Mouse (Mus musculus): Measurements from ENCODE around the gene Lta. TPM values are rescaled to one million over a fixed set of nuclear protein-coding genes. Genes with fewer than 3 reads are reported as not detected.

The Lta gene
- polyA plus RNA-seq, 1 experiment from 2014 or later, result not detected

GRCm38 (mm10) chr17:35172445-35173234, 32.5 kb downstream of the Lta start:
- 59% methylated on average over 11 of the region's 11 CpGs for WGBS (ENCODE audit: insufficient replicate concordance)
- no peak overlapping the region for H3K9ac ChIP-seq (ENCODE audit: low read depth, low read length)
- no peaks in the 10 kb centered on the region for H3K9me3 ChIP-seq (replicated peaks; ENCODE audit: control insufficient read depth, low read length)
- no peak overlapping the region for H3K27ac ChIP-seq (ENCODE audit: low read depth, low read length)
- H3K4me3 ChIP-seq (ENCODE audit: low read depth, low read length), result no peak overlapping the region
- 0 out of 2 replicates have a peak, but pooled peaks cover 3% of the 10 kb centered on the region for H3K27me3 ChIP-seq (ENCODE audit: control insufficient read depth, insufficient read depth, low read length)
- H3K4me1 ChIP-seq (ENCODE audit: control insufficient read depth, insufficient read depth, low read length), result no peaks in the 10 kb centered on the region
- H3K36me3 ChIP-seq (ENCODE audit: control insufficient read depth, insufficient read depth, low read length), result no peaks in the 10 kb centered on the region
- no peak overlapping the region for H3K4me2 ChIP-seq
- no peak for ATAC-seq (replicated peaks; ENCODE audit: insufficient number of reproducible peaks, low FRiP score, low TSS enrichment)

GRCm38 (mm10) chr17:35168541-35169207, 36.5 kb downstream of the Lta start:
- Histone ChIP-seq H3K9me3 (replicated peaks; ENCODE audit: control insufficient read depth, low read length) (no peaks in the 10 kb centered on the region), H3K27ac (ENCODE audit: low read depth, low read length) (no peak overlapping the region), H3K4me3 (ENCODE audit: low read depth, low read length) (no peak overlapping the region), H3K4me1 (ENCODE audit: control insufficient read depth, insufficient read depth, low read length) (peaks cover 3% of the 10 kb centered on the region), H3K4me2 (no peak overlapping the region), H3K9ac (ENCODE audit: low read depth, low read length) (no peak overlapping the region), H3K27me3 (ENCODE audit: control insufficient read depth, insufficient read depth, low read length) (0 out of 2 replicates have a peak, but pooled peaks cover 3% of the 10 kb centered on the region), H3K36me3 (ENCODE audit: control insufficient read depth, insufficient read depth, low read length) (no peaks in the 10 kb centered on the region)
- 17% methylated on average over 4 of the region's 4 CpGs for WGBS (ENCODE audit: insufficient replicate concordance)
- ATAC-seq (replicated peaks; ENCODE audit: insufficient number of reproducible peaks, low FRiP score, low TSS enrichment), result no peak

- Histone ChIP-seq H3K4me2 (no peak overlapping the region), H3K4me3 (ENCODE audit: low read depth, low read length) (no peak overlapping the region), H3K36me3 (ENCODE audit: control insufficient read depth, insufficient read depth, low read length) (no peaks in the 10 kb centered on the region), H3K9ac (ENCODE audit: low read depth, low read length) (no peak overlapping the region), H3K27ac (ENCODE audit: low read depth, low read length) (no peak overlapping the region), H3K9me3 (replicated peaks; ENCODE audit: control insufficient read depth, low read length) (no peaks in the 10 kb centered on the region), H3K27me3 (ENCODE audit: control insufficient read depth, insufficient read depth, low read length) (no peaks in the 10 kb centered on the region), H3K4me1 (ENCODE audit: control insufficient read depth, insufficient read depth, low read length) (peaks cover 6% of the 10 kb centered on the region)
- ATAC-seq (replicated peaks; ENCODE audit: insufficient number of reproducible peaks, low FRiP score, low TSS enrichment), result no peak
- WGBS (ENCODE audit: insufficient replicate concordance), result 78% methylated on average over 7 of the region's 7 CpGs
Observed at GRCm38 (mm10) chr17:35167794-35168193, 37.4 kb downstream of the Lta start.

- Histone ChIP-seq H3K4me1 (ENCODE audit: control insufficient read depth, insufficient read depth, low read length) (peaks cover 14% of the 10 kb centered on the region), H3K9ac (ENCODE audit: low read depth, low read length) (no peak overlapping the region; the same call in 1 of the 2 replicates), H3K4me3 (ENCODE audit: low read depth, low read length) (no peak overlapping the region), H3K27me3 (ENCODE audit: control insufficient read depth, insufficient read depth, low read length) (no peaks in the 10 kb centered on the region), H3K9me3 (replicated peaks; ENCODE audit: control insufficient read depth, low read length) (no peaks in the 10 kb centered on the region), H3K36me3 (ENCODE audit: control insufficient read depth, insufficient read depth, low read length) (peaks cover 5% of the 10 kb centered on the region), H3K4me2 (peak overlapping the region; percentile 72; the same call in 1 of the 2 replicates), H3K27ac (ENCODE audit: low read depth, low read length) (no peak overlapping the region)
- ATAC-seq (replicated peaks; ENCODE audit: insufficient number of reproducible peaks, low FRiP score, low TSS enrichment), result no peak
- 70% methylated on average over 8 of the region's 8 CpGs for WGBS (ENCODE audit: insufficient replicate concordance)
Observed at GRCm38 (mm10) chr17:35166352-35167035, 38.7 kb downstream of the Lta start.

GRCm38 (mm10) chr17:35165451-35166155, 39.5 kb downstream of the Lta start:
- Histone ChIP-seq H3K27ac (ENCODE audit: low read depth, low read length) (peak overlapping the region; percentile 96), H3K9me3 (replicated peaks; ENCODE audit: control insufficient read depth, low read length) (no peaks in the 10 kb centered on the region), H3K4me2 (peak overlapping the region; percentile 72), H3K4me1 (ENCODE audit: control insufficient read depth, insufficient read depth, low read length) (peaks cover 14% of the 10 kb centered on the region), H3K4me3 (ENCODE audit: low read depth, low read length) (peak overlapping the region; percentile 94), H3K9ac (ENCODE audit: low read depth, low read length) (peak overlapping the region; percentile 64), H3K36me3 (ENCODE audit: control insufficient read depth, insufficient read depth, low read length) (peaks cover 14% of the 10 kb centered on the region), H3K27me3 (ENCODE audit: control insufficient read depth, insufficient read depth, low read length) (no peaks in the 10 kb centered on the region)
- peak; percentile 83; the same call in 1 of the 2 replicates for ATAC-seq (replicated peaks; ENCODE audit: insufficient number of reproducible peaks, low FRiP score, low TSS enrichment)
- WGBS (ENCODE audit: insufficient replicate concordance), result 24% methylated on average over 12 of the region's 12 CpGs

- peak within 1 kb of the TSS; percentile 98 for H3K9ac ChIP-seq (ENCODE audit: low read depth, low read length)
- H3K4me1 ChIP-seq (ENCODE audit: control insufficient read depth, insufficient read depth, low read length), result peaks cover 14% of the 10 kb centered on the region
- ATAC-seq (replicated peaks; ENCODE audit: insufficient number of reproducible peaks, low FRiP score, low TSS enrichment), result peak; percentile 94
- H3K9me3 ChIP-seq (replicated peaks; ENCODE audit: control insufficient read depth, low read length), result no peaks in the 10 kb centered on the region
- no peaks in the 10 kb centered on the region for H3K27me3 ChIP-seq (ENCODE audit: control insufficient read depth, insufficient read depth, low read length)
- peaks cover 21% of the 10 kb centered on the region for H3K36me3 ChIP-seq (ENCODE audit: control insufficient read depth, insufficient read depth, low read length)
- H3K4me2 ChIP-seq, result peak within 1 kb of the TSS; percentile 93
- under 1% methylated on average over 59 of the region's 89 CpGs for WGBS (ENCODE audit: insufficient replicate concordance)
- peak within 1 kb of the TSS; percentile 96 for H3K27ac ChIP-seq (ENCODE audit: low read depth, low read length)
- H3K4me3 ChIP-seq (ENCODE audit: low read depth, low read length), result peak within 1 kb of the TSS; percentile 94
Observed at GRCm38 (mm10) chr17:35164568-35165450, 40.3 kb downstream of the Lta start, which contains the start of gene Prrc2a. TSS of gene Prrc2a (minus strand) at chr17:35164897.

- H3K27me3 ChIP-seq (ENCODE audit: control insufficient read depth, insufficient read depth, low read length), result no peaks in the 10 kb centered on the region
- peak overlapping the region; percentile 93 for H3K4me2 ChIP-seq
- peak overlapping the region; percentile 94 for H3K4me3 ChIP-seq (ENCODE audit: low read depth, low read length)
- peak overlapping the region; percentile 98 for H3K9ac ChIP-seq (ENCODE audit: low read depth, low read length)
- no peak for ATAC-seq (replicated peaks; ENCODE audit: insufficient number of reproducible peaks, low FRiP score, low TSS enrichment)
- no peaks in the 10 kb centered on the region for H3K9me3 ChIP-seq (replicated peaks; ENCODE audit: control insufficient read depth, low read length)
- 1% methylated on average over 20 of the region's 28 CpGs for WGBS (ENCODE audit: insufficient replicate concordance)
- H3K36me3 ChIP-seq (ENCODE audit: control insufficient read depth, insufficient read depth, low read length), result peaks cover 27% of the 10 kb centered on the region
- H3K4me1 ChIP-seq (ENCODE audit: control insufficient read depth, insufficient read depth, low read length), result peaks cover 14% of the 10 kb centered on the region
- H3K27ac ChIP-seq (ENCODE audit: low read depth, low read length), result peak overlapping the region; percentile 89
Observed at GRCm38 (mm10) chr17:35164218-35164567, 41.0 kb downstream of the Lta start.

Measured in heart, embryonic 11.5 days (tissue).